Mouse (Mus musculus) urinary bladder, postnatal 36 days (tissue): ENCODE results near the gene Nup153.
A peak's percentile ranks its signal among the peaks of the same experiment; 100 is the strongest.

Source experiments
- DNase-seq, 2 experiments: peaks; one replicate each; pipeline ENCODE4 v3.0.0; 2022; ENCODE audit warnings: low spot score in 2 of 2, mixed read lengths in 1 of 2

Gene Nup153

DNA sequence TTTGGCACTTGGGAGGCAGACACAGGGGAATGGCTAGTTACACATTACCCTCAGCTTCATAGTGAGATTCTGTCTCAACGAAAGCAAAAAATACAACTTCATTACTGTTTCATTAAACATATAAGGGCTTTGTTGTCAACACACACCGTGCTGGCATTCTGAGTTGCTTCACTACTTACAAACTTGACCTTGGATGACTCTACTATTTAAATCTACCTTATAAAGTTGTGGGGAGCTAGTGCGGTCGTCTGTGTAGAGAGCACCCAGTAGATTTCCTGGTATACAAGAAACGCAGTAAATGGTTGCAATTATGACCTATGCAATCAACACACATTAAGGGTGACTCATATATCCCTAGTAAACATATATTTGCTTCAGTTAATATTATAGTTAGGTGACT is 671 bp upstream of the Nup153 start:
- DNase-seq: no peak

DNA sequence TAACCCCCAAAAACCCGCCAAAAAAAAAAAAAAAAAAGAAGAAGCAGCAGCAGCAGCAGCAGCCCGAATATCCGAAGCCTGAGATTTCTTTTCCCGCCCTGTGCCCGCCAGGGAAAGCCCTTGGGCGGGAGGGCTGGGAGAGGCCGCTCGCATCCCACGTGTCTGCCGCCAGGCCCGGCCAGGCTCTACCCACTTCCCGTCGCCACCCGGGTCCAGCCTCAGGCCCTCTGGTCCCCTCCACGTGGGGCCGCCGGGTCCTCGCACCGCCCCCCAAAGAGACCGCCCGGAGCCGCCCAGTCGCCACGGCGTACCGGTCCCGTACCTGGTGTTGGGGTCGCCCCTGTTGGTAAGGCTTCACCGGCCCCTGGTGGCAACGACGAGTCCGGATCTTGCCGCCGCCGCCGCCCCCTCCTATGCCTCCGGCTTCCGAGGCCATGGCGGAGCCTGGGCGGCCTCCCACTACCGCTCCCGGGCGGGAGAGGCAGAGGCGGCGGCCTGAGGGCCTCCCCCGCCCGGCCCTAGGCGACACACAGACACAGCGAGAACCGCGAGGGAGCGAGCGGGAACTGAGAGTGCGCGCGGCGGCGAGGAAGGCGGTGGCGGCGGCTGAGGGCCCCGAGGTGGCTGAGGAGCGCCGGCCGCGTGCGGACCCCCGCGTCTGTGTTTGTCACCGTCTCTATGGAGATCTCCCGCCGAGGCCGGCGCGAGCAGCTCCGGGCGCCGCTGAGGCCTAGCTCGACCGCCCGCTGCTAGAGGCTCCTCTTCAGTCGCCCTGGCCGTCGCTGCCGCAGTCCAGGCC is 503 bp downstream of the Nup153 start:
- peak; percentile 41 to 65 for DNase-seq

DNA sequence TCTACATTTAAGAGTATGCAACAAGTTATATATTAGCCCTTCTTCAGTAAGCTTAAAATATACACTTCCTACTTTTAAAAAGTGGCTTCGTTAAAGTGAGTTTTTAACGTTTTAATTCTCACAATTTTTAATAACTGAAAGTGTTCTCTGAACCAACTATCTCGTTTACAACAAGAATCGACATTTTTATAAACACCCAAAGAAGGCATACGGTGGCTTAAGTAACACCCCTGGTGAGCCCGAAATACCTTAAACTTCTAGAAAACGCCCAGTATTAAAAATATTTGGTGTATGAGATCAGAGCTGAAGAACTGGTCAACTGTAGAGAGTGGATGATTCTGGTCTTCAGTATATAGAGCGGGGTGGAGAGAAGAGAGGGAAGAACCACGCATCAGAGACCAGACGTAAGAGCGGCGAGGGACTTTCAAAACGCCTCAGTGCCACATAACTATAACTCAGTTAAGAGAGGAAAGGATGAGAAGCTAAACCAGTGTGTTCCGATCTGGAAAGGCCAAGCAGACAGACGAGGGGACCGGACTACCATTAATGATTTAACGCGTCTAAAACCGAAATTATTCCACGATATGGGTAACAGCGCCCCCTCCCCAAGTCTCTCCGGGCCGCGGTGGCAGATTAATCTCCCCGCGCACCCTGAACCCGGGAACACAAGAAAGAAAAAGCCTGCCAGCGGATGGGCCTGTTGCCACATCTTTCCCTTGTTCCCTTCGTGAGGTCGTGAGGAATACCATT is 1.3 kb downstream of the Nup153 start:
- no peak for DNase-seq

- DNase-seq: no peak
Measured at GRCm38 (mm10) chr13:46725227-46725626, 2.5 kb downstream of the Nup153 start.

- no peak for DNase-seq
Measured at GRCm38 (mm10) chr13:46724371-46724770, 3.4 kb downstream of the Nup153 start.

DNA sequence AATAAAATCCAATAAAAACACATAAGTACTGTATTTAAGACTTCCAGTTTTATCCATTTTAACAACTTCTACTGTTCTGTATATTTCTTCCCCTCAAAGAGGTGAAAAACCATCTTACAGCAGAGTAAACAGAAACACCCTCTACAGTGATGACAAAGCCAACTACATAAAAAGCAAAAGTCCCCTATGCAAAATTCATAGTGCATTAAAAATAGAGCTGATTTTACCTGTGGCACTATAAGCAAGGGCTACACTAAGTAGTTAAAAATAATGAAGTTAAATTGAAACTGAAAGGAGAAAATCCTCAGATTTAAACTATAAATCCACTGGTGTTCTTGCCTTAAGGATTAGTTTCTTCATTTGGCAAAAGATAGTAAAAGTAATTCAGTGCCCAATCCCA is 6.7 kb downstream of the Nup153 start:
- no peak for DNase-seq

DNA sequence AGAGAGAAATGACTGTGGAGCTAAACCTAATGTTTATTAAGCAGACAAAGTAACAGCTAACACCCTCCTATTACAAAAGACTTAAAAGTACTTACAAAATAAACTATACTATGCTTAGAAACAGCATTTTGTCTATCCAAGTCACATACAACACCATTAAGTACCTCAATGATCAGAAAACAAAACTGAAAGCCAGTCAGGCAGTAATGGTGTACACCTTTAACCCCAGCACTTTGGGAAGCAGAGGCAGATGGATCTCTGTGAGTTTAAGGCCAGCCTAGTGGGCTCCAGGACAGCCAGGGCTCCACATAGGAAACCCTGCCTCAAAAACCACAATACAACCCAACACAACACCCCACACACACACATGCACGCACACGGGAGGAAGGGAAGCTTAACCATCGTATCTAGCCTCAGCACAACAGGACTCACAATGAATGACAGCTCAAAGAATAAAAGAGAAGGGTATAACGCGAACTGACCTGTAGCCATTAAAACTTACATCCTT is 8.8 kb downstream of the Nup153 start:
- DNase-seq: no peak

- no peak for DNase-seq
Measured at GRCm38 (mm10) chr13:46715976-46716639, 11.6 kb downstream of the Nup153 start.

GRCm38 (mm10) chr13:46713486-46713885 is 14.3 kb downstream of the Nup153 start:
- no peak for DNase-seq

GRCm38 (mm10) chr13:46703138-46703537 is 24.6 kb downstream of the Nup153 start:
- DNase-seq: no peak

GRCm38 (mm10) chr13:46701486-46701885 is 26.3 kb downstream of the Nup153 start:
- DNase-seq: no peak

DNA sequence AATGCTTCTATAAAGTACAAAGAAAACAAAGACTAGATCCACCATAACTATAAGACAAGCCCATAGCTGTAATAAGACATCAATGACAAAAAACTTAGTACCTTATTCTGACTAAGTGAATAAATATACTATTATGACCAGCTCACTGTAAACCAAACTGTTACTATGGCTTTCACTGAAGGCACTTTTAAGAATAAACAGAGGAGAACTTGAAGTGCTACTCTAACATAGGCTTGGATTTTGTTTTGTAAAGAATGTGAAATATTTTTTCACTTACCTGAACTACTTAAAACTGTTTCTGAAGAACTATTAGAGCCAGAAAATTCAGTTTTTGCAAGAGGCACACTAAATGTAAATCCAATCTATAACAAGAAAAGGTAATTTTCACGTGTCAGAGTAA is 28.4 kb downstream of the Nup153 start:
- DNase-seq: no peak

DNA sequence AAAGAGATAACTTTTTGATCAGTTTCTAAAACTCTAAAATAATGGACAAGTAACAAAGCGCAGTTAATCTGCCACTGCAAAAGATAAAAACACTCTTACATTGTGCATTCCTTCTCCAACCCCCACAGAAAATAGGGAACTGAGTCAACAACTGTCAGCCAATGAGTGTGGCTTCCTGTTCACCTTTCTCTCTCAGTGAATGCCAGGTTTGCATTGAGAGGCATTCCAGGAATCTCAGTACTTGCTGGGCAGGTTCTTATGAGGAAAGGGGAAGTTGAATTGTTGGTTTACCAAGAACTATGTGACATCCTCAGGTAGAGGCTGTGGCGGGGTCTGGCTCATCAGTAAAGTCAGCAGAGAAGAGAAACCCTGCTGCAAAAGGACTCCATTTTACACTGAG is 31.0 kb downstream of the Nup153 start:
- no peak for DNase-seq

GRCm38 (mm10) chr13:46695932-46696331 is 31.8 kb downstream of the Nup153 start:
- no peak for DNase-seq

- no peak for DNase-seq
Measured at GRCm38 (mm10) chr13:46695296-46695908, 32.3 kb downstream of the Nup153 start.

DNA sequence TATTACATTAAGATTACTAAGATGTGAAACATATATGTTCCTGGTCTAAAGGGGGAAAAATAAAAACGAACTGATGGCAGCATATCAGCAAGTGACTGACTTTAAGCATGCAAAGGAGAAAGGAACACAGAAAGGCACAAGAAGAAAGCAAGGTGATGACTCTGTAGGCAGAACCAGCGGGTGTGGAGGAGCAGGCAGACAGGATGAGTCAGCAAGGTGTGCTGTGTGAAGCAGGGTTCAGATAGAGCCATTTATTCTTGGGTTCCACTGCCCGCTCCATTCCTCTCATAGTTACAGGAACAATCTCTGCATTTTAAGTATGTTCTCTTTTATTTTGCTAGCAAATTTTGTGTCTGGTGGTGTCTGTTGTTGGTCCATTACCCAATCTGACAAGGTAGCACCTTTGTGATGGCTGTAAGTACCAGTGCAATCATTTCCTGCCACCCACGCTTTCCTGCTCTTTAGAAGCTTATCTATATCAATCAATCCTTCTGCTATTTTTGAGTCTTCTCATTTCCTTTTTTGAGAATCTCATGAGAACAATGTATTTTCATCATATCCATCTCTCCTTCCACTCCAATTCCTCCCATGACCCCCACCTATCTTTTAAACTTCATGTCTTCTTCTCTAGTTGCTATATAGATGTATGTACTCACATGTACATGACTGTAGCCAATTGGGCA is 37.0 kb downstream of the Nup153 start:
- no peak for DNase-seq

DNA sequence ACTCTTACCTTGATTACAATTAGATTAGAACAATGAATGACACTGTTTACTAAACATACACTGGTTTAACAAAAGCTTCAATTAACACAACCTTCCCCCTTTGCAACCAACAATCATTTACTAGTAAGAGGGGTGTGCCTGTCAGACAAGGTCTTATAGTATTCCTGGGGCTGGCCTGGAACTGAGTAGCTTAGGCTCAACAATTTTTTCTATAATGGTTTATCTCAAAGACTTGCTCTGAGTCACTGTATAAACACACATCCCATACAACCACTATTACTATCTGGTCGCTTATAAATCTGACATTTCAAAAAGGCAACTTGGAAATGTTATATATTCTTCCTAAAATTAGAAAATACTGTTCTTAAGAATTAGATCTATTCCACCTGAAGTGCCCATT is 44.4 kb downstream of the Nup153 start:
- DNase-seq: no peak

DNA sequence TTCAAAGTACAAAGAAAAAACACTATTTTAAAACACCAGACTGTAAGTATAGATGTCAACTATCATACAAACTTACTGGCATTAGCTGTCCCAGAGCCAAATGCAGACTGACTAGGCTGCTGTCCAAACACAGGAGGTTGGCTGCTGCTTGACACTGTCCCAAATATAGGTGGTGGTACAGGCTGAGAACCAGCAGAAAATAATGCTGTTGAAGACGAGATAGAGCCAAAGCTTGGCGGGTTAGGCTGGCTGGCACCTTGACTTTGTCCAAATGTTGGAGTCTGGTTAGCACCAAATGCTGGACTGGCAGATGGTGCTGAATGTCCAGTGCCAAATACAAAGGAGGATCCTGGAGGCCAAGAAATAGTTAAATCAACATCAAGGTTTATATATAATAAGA is 44.8 kb downstream of the Nup153 start:
- no peak for DNase-seq

- no peak for DNase-seq
Measured at GRCm38 (mm10) chr13:46677721-46678120, 50.0 kb downstream of the Nup153 start.

- peak in 1 of 2 experiments; percentile 16 for DNase-seq
Measured at GRCm38 (mm10) chr13:46674601-46675000, 53.1 kb downstream of the Nup153 start.

- DNase-seq: no peak
Measured at GRCm38 (mm10) chr13:46670514-46670913, 57.2 kb downstream of the Nup153 start.
